Mouse (Mus musculus): ENCODE data around the gene Ramp3.

Ramp3 gene

GRCm38 (mm10) chr11:6720746-6721145 lies 62.4 kb downstream of the Ramp3 start:
- in situ Hi-C loops (cut with MboI; ENCODE audit: low sequenced_read_pairs): no loop called here

GRCm38 (mm10) chr11:6726921-6727320 lies 68.6 kb downstream of the Ramp3 start:
- in situ Hi-C loops (cut with MboI; ENCODE audit: low sequenced_read_pairs): no loop called here

All from CH12F3 (cell line).